Mouse (Mus musculus) activated CD4-positive, CD25-positive, alpha-beta regulatory T cell, adult 9 weeks (primary cell): Measurements from ENCODE around the gene Smarcc2. TPM values are rescaled to one million over a fixed set of nuclear protein-coding genes. Genes with fewer than 3 reads are reported as not detected.

Source experiments
- polyA plus RNA-seq: library from polyadenylated mRNA; unstranded; fragments of 100-300 nt; shearing (Covaris generic); gene quantifications from one replicate; pipeline ENCODE4 v1.2.1, GENCODE M21; 2017

Smarcc2 gene
- 131 TPM for polyA plus RNA-seq

GRCm38 (mm10) chr10:128458719-128459408 is at the start of gene Smarcc2:
Gene Smarcc2, plus strand, starts transcription at chr10:128459248.

GRCm38 (mm10) chr10:128411211-128412054 is 47.6 kb upstream of the Smarcc2 start, which contains the start of the genes Nabp2 and Rnf41:
Gene Nabp2, minus strand, starts transcription at chr10:128411492.
Gene Rnf41, plus strand, starts transcription at chr10:128411657.

GRCm38 (mm10) chr10:128493695-128494666 is 34.9 kb downstream of the Smarcc2 start, which contains the start of gene Myl6:
Gene Myl6, minus strand, starts transcription at chr10:128494145.

GRCm38 (mm10) chr10:128498590-128498989 is 39.5 kb downstream of the Smarcc2 start, which contains the start of gene Myl6b:
Gene Myl6b, minus strand, starts transcription at chr10:128498685.

GRCm38 (mm10) chr10:128525671-128526308 is 66.7 kb downstream of the Smarcc2 start, which contains the start of gene Esyt1:
Gene Esyt1, minus strand, starts transcription at chr10:128525871.

Other genes starting within 250 kb of the Smarcc2 start
- 15.9 TPM for gene Spryd4, start 247.4 kb upstream of the Smarcc2 start, polyA plus RNA-seq
- gene Mip, start 233.4 kb upstream of the Smarcc2 start, polyA plus RNA-seq = not detected
- gene Timeless, start 227.2 kb upstream of the Smarcc2 start, polyA plus RNA-seq = 25.1 TPM
- gene Apon, start 205.2 kb upstream of the Smarcc2 start, polyA plus RNA-seq = not detected
- gene Apof, start 190.6 kb upstream of the Smarcc2 start, polyA plus RNA-seq = not detected
- 100 TPM for gene Stat2, start 188.7 kb upstream of the Smarcc2 start, polyA plus RNA-seq
- gene Il23a, start 160.5 kb upstream of the Smarcc2 start, polyA plus RNA-seq = not detected
- 45.1 TPM for gene Pan2, start 155.9 kb upstream of the Smarcc2 start, polyA plus RNA-seq
- gene Cnpy2, start 136.8 kb upstream of the Smarcc2 start, polyA plus RNA-seq = 156 TPM
- gene Cs, start 121.5 kb upstream of the Smarcc2 start, polyA plus RNA-seq = 181 TPM
- 12.2 TPM for gene Coq10a, start 90.3 kb upstream of the Smarcc2 start, polyA plus RNA-seq
- gene Ankrd52, start 82.1 kb upstream of the Smarcc2 start, polyA plus RNA-seq = 2.6 TPM
- 0.13 TPM for gene Slc39a5, start 58.0 kb upstream of the Smarcc2 start, polyA plus RNA-seq
- 128 TPM for gene Nabp2, start 47.8 kb upstream of the Smarcc2 start, polyA plus RNA-seq
- gene Rnf41, start 47.6 kb upstream of the Smarcc2 start, polyA plus RNA-seq = 47.8 TPM
- 1,659 TPM for gene Myl6, start 34.9 kb downstream of the Smarcc2 start, polyA plus RNA-seq
- gene Myl6b, start 39.4 kb downstream of the Smarcc2 start, polyA plus RNA-seq = 3.1 TPM
- 182 TPM for gene Esyt1, start 66.6 kb downstream of the Smarcc2 start, polyA plus RNA-seq
- 26.0 TPM for gene Zc3h10, start 88.5 kb downstream of the Smarcc2 start, polyA plus RNA-seq
- gene Rpl41, start 90.1 kb downstream of the Smarcc2 start, polyA plus RNA-seq = 3,120 TPM
- gene Pa2g4, start 106.7 kb downstream of the Smarcc2 start, polyA plus RNA-seq = 35.9 TPM
- gene Erbb3, start 130.4 kb downstream of the Smarcc2 start, polyA plus RNA-seq = 11.3 TPM
- gene Rps26, start 167.5 kb downstream of the Smarcc2 start, polyA plus RNA-seq = 829 TPM
- gene Ikzf4, start 186.7 kb downstream of the Smarcc2 start, polyA plus RNA-seq = 148 TPM
- 51.9 TPM for gene Suox, start 214.8 kb downstream of the Smarcc2 start, polyA plus RNA-seq
- gene Rab5b, start 237.0 kb downstream of the Smarcc2 start, polyA plus RNA-seq = 49.0 TPM
- gene Pmel, start 244.9 kb downstream of the Smarcc2 start, polyA plus RNA-seq = 4.9 TPM
- gene Cdk2, start 245.8 kb downstream of the Smarcc2 start, polyA plus RNA-seq = 38.5 TPM